Comparison of ENCODE assay signal across 14 mouse cellular contexts in genomic region chr11:93100606-93101005, GRCm38 (mm10). TPM values are rescaled to one million over a fixed set of nuclear protein-coding genes. Genes with fewer than 3 reads are reported as not detected.
DNase-seq lines count a peak whose midpoint lies in the region; ATAC-seq and TF ChIP-seq lines count a peak whose summit lies in the region.
"Had no signal": no experiment of that assay in that cellular context is flagged by ENCODE, and none has a peak within 500 bp of the region (broad histone marks: within the 10 kb centered on the region; RNA-seq: fewer than 3 reads in every experiment).

No protein-coding gene starts in this region.

- intact Hi-C loops in gastrocnemius, adult 2 months (cut with DNase I): no loop called here

- H3K36me3 ChIP-seq in neural tube, embryonic 12.5 days: no peaks in the 10 kb centered on the region
- H3K36me3 ChIP-seq in hindbrain, embryonic 13.5 days: no peaks in the 10 kb centered on the region
- H3K36me3 ChIP-seq in neural tube, embryonic 15.5 days: no peaks in the 10 kb centered on the region
- H3K36me3 ChIP-seq: limb, embryonic 13.5 days had no signal

- H3K4me3 ChIP-seq in neural tube, embryonic 12.5 days: peak overlapping the region; percentile 52
- H3K4me3 ChIP-seq in hindbrain, embryonic 13.5 days: peak overlapping the region; percentile 66
- H3K4me3 ChIP-seq in neural tube, embryonic 15.5 days (replicated peaks): peak overlapping the region; percentile 75
- no peak overlapping the region for H3K4me3 ChIP-seq in gastrocnemius, adult 2 months

- peaks cover 20% of the 10 kb centered on the region for H3K4me1 ChIP-seq in neural tube, embryonic 12.5 days
- peaks cover 22% of the 10 kb centered on the region for H3K4me1 ChIP-seq in hindbrain, embryonic 13.5 days (replicated peaks)
- peaks cover 31% of the 10 kb centered on the region for H3K4me1 ChIP-seq in neural tube, embryonic 15.5 days

- peak; percentile 24 to 50 for DNase-seq in cerebellum, adult 18-20 months
- no peak for DNase-seq in cerebellum, adult 8-10 months
- no peak for DNase-seq in neural tube, embryonic 10.5 days (ENCODE audit: extremely low spot score, low spot score)
- no peak for DNase-seq in gastrocnemius, adult 2 months
- DNase-seq: heart, postnatal 36 days; lung, adult 18-20 months; thymus, adult 2 months had no signal

- no peak for ATAC-seq in neural tube, embryonic 12.5 days (ENCODE audit: low FRiP score, low read depth)
- ATAC-seq in hindbrain, embryonic 13.5 days (ENCODE audit: low FRiP score): no peak
- no peak for ATAC-seq in neural tube, embryonic 15.5 days (ENCODE audit: low FRiP score)
- ATAC-seq in frontal cortex, adult (ENCODE audit: low TSS enrichment): no peak

- H3K4me2 ChIP-seq in neural tube, embryonic 12.5 days (replicated peaks): peak overlapping the region; percentile 33
- peak overlapping the region; percentile 95 for H3K4me2 ChIP-seq in hindbrain, embryonic 13.5 days
- peak overlapping the region; percentile 89 for H3K4me2 ChIP-seq in neural tube, embryonic 15.5 days

- no peak overlapping the region for H3K27ac ChIP-seq in neural tube, embryonic 12.5 days
- no peak overlapping the region for H3K27ac ChIP-seq in hindbrain, embryonic 13.5 days
- H3K27ac ChIP-seq in neural tube, embryonic 15.5 days (replicated peaks): peak overlapping the region; percentile 87
- no peak overlapping the region for H3K27ac ChIP-seq in gastrocnemius, adult 2 months
- H3K27ac ChIP-seq: limb, embryonic 13.5 days; macrophage had no signal

- H3K9ac ChIP-seq in neural tube, embryonic 12.5 days: no peak overlapping the region
- peak overlapping the region; percentile 79 for H3K9ac ChIP-seq in hindbrain, embryonic 13.5 days
- H3K9ac ChIP-seq in neural tube, embryonic 15.5 days (replicated peaks): peak overlapping the region; percentile 79
- H3K9ac ChIP-seq: limb, embryonic 13.5 days had no signal

- no peaks in the 10 kb centered on the region for H3K9me3 ChIP-seq in neural tube, embryonic 12.5 days
- H3K9me3 ChIP-seq in hindbrain, embryonic 13.5 days: no peaks in the 10 kb centered on the region
- H3K9me3 ChIP-seq in neural tube, embryonic 15.5 days (replicated peaks): no peaks in the 10 kb centered on the region
- H3K9me3 ChIP-seq: limb, embryonic 13.5 days had no signal

- no peak for TF ChIP-seq CTCF in gastrocnemius, adult 2 months (IDR thresholded peaks at IDR 0.05)

- WGBS in neural tube, embryonic 12.5 days: 9% methylated on average over 6 of the region's 6 CpGs
- WGBS in hindbrain, embryonic 13.5 days: 5% methylated on average over 6 of the region's 6 CpGs
- WGBS in neural tube, embryonic 15.5 days: 6% methylated on average over 6 of the region's 6 CpGs

- peaks cover 53% of the 10 kb centered on the region for H3K27me3 ChIP-seq in neural tube, embryonic 12.5 days (replicated peaks)
- H3K27me3 ChIP-seq in hindbrain, embryonic 13.5 days: peaks cover 57% of the 10 kb centered on the region
- 0 out of 2 replicates have a peak, but pooled peaks cover 7% of the 10 kb centered on the region for H3K27me3 ChIP-seq in neural tube, embryonic 15.5 days (replicated peaks)

RNA-seq across cellular contexts. Expression of gene Car10, which starts 2.8 kb away (rescaled TPM):
- 10.7 and 12.5 TPM in 2 replicates for polyA plus RNA-seq in neural tube, embryonic 12.5 days (2016; fragmentation: Nextera tagmentation; extraction: Ambion mirVana)
- polyA plus RNA-seq in hindbrain, embryonic 13.5 days (2015; fragmentation: Nextera tagmentation; extraction: Ambion mirVana): 29.3 and 32.9 TPM in 2 replicates
- 64.5 and 69.1 TPM in 2 replicates for polyA plus RNA-seq in neural tube, embryonic 15.5 days (2015; fragmentation: Nextera tagmentation; extraction: Ambion mirVana)
- total RNA-seq in gastrocnemius, adult 2 months (2021): not detected
- total RNA-seq: heart, adult 8-10 months; heart, postnatal 36 days had no signal
- polyA plus RNA-seq: macrophage had no signal

Comparison
In these comparisons a context has a peak if more than half of its experiments do, and no peak if none do; other contexts are left out.
1. DNase-seq: peak in cerebellum, adult 18-20 months (2 of 2); none in cerebellum, adult 8-10 months (single experiment), neural tube, embryonic 10.5 days (single experiment) and gastrocnemius, adult 2 months (single experiment).
2. H3K4me2 ChIP-seq: peak in every context shown above with its lines; median percentile 95 in hindbrain, embryonic 13.5 days; 89 in neural tube, embryonic 15.5 days; 33 in neural tube, embryonic 12.5 days.